Mouse (Mus musculus): ENCODE results near the gene Alk.
"Not testable (repeated sequence)": the region's sequence is repeated elsewhere in the genome, so short reads cannot be mapped to it uniquely, and the experiment has no call there.

Alk gene

DNA sequence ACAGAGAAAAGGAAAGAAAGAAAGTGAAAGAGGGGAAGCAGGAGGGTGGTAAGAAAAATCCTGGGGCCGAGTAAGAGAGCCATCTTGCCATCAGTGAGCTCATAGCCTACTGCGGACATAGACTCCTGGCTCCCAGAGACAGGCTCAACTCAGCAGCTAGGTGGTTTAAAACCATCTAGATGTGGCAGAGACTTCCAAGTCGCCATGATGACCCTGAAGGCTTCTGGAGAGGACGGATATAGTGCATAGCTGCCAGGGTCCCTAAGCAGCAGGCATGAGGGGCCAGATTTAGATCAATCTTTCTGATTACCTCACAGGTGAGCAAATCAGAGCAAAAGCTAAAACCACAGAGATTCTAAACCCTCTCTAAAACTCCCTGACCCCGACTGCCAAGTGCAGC is 76.9 kb downstream of the Alk start:
- no peak for DNase-seq

DNA sequence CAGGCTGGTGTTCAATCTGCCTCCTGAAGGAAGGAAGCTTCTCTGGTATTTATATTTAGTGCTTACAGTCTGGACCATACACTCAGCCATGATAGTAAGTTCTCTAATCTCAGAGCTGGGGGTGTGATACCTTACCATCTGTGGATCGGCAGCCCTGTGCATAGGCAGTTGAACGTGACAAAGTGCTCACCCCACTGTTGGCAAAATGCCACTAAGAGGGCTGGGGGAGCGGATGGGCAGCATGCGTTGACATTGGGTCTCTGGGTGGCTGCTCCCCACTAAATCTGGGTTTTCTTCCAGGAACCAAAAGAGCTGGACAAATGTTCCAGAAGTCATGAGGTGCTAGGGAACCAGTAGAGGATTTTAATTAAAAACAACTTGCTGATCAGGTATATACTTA is 78.1 kb downstream of the Alk start:
- DNase-seq: no peak

DNA sequence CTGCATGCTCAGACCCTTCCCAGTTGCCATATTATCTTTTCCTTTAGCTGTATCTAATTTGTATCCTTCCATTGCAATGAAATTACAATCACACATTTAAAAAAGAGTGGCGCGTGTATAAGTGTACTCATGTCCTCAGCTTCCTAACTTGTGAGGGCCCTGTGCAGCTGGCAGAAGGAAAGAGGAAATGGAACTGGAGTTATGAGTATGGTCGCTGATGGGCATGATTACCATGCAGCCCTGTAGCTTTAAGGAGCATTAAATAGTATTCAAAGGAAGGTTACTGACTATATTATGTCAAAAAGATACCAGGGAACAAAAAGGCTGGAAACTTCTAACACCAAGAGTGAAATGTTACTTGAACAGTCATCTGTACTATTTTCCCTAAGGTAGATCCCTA is 79.6 kb downstream of the Alk start:
- no peak for DNase-seq

DNA sequence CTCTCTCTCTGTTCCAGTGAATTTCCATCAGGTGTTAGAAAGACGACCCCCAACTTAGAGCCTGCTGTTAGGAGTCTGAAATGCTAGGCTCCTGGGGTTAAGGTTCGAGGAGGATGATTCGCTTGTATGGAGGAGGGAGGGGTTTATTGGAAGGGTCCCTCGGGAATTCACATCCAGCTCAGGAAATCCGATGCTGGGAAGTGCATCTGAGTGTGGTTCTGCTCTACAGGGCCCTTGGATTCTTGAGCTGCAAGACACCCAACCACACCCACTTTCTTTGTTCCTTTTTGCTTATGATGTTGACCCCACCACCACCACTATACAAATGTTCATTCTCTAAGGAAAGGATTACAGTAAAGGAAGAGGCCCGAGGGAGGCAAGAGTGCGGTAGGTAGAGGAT is 81.4 kb downstream of the Alk start:
- no peak for DNase-seq

DNA sequence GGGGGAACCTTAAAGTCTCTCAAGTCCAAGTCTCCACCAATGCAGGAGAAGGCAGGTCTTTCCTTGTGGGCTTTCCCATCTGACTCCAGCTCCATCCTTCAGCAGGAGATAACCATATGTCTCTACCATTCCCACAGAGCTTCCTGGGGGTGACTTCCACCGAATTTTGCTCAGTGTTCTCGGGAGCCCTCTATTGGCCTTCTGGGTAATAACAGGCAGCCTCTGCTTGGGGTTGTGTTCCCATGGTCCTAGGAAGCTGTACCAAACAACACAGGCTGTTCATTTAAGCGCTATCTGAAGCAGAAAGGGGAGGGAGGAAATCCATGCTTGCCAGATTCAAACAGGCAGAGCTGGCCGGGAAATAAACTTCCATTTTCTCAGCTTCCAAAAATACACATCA is 82.0 kb downstream of the Alk start:
- DNase-seq: peak; percentile 67

DNA sequence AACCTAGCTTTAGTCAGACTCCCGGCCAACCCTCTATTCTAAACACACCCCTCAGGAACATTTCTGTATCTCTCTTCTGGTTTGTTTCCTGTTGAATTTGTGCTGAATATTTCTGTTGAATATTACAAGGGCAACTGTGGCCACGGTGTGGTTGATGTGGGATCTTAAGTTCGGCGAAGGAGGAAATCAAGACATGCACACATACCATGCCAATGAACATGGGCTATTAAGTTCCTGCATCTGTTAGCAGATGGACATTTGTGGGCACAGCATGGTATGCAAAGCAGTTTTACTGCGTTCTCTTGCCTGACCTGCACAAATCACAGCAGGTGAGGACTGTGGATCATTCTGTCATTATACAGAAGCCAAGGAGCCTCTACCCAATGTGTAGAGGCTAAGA is 83.1 kb downstream of the Alk start:
- DNase-seq: peak; percentile 73

DNA sequence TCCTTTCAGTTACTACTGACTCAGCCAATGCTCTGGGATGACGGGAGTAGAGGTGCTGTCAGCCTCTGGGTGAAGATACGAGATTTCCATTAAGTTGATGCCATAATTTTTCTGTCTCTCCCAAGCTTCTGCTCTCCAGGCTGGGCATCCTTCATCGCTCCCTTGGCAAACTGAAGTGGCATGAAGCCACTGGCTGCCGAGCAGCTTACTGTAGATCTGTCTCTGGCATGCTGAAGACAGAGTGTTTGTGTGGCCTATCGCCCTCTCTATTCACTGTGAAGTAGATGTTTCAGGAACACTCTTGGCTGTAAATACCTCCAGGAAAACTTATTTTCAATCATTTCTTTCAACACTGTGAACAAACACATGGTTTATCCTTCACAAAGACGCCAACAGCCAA is 93.7 kb downstream of the Alk start:
- no peak for DNase-seq

DNA sequence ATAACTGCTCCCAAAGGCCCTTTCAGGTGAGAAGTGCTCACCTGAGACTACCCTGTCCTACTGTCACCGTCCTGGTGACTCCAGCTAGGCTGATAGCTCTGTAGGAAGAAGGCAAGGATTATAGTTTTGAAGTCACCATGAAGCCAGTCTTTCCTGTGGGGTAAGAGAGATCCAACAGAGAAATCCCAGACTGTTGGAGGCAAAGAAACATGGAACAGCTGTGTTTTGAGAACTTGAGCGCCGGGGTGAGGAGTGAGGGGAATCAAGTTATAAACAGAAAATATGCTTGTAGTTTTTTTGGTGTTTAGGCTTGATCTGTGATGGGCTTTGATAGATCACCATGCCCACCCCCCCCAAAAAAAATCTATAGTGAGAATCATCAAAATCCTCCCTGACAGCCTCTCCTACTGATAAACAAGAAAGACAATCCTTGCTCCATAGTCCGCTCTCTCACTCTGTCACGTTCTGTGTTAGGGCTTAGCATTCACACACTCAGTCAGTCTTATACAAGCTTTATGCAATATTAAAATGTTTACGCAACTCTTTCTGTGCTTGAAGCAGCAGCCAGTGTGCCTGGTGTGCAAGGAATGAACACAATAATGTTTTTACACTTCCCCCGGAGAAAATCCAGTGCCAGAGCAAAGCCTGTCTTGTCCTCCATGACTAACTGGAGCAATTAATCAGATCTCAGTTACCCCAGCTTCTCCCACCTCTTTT is 95.6 kb downstream of the Alk start:
- no peak for DNase-seq

DNA sequence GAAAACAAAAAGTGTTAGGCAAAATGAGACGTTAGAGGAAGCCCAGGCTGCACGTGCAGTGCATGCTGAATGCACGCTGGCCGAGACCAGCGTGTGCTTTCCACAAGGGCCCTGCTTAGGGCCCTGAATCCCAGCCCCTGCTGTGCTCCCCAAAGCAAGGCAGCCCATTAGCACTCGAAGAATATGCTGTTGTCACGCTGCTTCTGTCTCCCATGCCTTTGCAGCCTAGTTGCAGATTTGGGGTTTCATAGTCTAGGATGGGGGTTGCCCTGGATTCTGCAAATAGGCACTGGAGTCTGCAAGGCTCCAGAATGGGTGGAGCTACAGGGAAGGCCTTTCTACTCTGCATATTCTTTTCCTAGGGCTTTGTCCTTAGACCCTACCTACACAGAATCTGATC is 99.2 kb downstream of the Alk start:
- DNase-seq: peak; percentile 23

DNA sequence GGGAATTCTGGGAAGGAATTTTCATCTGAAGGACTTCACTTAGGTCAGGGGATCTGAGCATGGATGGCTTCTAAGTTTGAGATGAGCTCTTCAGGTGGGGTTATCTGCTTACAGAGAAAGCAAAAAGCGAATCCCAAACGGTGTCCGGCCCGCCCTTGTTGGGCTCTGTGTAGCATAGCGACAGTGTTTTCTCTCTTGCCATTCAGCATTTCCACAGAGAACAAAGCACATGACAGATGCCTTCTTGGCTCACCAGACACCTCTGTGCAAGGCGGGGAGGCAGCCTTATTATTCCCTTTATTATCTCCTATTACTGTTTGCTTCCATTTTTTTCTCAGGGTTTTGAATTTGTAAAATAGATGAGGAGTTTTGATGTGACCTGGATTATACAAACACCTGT is 99.8 kb downstream of the Alk start:
- no peak for DNase-seq

DNA sequence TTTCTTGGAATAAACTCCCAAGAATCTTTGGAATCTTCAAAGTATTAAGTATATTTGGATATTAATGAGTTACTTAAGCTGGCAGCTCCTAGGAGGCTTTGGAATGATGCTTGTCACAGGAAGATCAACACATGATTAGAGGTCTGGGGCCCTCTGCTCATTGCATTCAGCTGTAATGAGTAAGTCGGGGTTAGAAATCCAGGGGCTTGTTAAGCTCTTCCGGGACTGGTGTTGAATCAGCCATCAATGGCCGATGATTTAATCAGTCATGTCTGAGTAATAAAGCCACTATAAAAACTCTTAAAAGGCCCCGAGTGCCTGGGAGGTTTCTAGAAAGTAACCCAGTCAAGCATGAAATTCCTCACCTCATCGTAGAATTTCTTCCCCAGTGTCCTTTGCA is 109.0 kb downstream of the Alk start:
- no peak for DNase-seq

DNA sequence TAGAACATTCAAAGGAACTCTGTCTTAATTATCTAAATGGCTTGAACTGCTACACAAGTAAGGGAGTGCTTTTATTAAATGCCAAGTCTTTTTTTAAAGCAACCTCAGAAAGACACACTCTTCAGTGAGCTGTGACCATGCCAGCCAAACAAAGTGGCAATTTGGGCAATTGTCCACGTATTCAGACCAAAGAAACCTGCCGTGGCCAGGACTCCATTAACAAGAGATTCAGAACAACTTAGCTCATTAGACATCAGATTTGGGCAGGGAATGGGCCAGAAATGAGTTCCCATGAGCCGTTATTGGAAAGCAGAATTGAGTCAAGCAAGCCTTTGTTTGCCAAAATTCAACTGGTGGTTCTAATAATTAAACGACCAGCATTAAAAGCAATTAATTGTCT is 118.8 kb downstream of the Alk start:
- no peak for DNase-seq

DNA sequence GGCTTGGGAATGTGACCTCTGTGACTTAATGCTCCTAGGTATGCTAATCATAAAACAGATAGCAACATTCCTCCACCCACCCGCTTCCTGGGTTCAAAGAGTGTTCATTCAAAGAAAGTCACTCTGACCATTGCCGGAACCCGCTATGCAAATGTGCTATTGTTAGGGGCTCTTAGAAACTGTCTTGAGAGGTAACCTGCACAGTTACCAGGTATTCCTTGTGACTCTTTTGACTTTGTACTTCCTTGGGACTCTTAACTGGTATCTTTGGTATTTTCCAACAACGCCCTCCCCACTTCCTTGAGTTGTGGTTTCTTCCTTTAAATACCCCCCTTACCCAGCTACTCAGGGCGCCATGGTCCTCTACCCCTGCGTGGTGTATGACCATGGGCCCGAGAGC is 125.2 kb downstream of the Alk start:
- not testable (repeated sequence) for DNase-seq

DNA sequence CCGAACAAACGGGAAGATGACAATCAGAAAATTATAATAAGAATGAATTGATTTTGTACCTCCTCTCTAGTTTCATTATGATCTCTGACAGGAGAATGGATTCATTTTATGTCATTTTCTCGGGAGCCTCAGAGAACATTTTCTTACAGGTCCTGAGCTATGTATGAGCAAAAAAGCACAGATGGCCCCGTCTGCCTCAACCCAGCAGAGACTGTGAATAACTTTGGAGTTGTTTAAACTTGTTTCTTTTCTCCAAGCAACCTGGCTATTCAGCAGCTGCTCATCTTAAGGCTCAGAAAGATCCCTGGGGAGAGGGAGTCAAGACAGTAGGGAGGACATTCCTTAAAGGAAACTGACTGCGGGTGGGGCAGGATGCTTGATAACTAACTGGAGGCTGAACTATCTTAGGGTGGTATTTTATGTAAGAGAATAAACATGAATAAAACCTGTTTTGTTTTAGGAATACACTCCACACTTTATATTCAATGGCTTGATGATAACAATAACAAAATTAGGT is 126.5 kb downstream of the Alk start:
- no peak for DNase-seq

DNA sequence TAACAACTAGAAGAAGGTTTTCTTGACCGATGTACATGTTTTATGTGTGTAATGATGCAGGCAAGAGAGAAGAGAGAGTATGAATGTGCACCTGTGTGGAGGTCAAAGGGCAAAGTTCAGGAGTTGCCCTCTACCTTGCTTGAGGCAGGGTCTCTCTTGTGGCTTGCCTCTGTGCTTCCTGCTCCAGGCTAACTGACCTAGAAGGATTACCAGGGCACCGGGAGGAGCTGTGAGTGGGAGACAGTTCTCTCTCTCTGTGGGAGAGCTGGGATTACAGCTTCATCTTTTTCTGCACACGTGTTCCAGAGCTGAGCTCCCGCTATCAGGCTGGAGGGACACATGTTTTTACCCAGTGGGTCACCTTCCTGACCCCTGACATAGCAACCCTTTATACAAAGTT is 127.5 kb downstream of the Alk start:
- DNase-seq: no peak

DNA sequence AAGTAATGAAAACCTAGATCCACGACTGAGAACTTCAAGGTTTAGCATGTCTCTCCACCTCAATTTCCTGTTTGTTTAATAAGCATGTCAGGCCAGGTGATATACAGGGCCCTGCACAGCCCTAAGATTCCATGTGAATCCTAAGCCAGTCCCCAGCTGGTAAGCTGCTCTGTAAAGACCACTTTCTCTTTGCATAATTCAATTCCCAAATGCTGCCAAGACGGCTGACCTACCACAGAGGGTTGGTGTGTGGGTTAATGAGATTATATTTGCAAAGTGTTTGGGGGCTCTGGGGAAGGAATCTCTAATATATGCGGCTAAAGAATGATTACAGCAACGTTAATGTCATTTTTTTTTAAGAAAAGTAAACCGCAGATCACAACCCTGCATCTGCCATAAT is 130.3 kb downstream of the Alk start:
- no peak for DNase-seq

DNA sequence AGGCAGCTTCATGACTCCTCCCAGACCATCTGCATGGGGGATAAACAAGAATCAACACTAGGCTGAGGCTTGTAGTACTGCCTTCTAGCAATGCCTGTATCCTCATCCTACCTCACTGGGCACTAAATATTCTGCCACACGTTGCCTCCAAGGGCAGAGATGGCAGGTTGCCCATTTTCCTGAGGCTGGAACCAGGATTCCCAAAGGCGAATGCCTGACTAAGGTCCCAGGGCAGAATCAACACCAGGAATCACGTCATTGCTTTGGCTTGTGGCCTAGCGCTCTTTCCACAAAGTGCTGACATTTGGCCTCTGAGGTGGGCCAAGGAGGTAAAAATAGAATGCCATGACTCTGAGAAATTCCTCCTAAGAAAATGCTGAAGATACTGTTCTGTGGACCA is 155.9 kb downstream of the Alk start:
- DNase-seq: no peak

DNA sequence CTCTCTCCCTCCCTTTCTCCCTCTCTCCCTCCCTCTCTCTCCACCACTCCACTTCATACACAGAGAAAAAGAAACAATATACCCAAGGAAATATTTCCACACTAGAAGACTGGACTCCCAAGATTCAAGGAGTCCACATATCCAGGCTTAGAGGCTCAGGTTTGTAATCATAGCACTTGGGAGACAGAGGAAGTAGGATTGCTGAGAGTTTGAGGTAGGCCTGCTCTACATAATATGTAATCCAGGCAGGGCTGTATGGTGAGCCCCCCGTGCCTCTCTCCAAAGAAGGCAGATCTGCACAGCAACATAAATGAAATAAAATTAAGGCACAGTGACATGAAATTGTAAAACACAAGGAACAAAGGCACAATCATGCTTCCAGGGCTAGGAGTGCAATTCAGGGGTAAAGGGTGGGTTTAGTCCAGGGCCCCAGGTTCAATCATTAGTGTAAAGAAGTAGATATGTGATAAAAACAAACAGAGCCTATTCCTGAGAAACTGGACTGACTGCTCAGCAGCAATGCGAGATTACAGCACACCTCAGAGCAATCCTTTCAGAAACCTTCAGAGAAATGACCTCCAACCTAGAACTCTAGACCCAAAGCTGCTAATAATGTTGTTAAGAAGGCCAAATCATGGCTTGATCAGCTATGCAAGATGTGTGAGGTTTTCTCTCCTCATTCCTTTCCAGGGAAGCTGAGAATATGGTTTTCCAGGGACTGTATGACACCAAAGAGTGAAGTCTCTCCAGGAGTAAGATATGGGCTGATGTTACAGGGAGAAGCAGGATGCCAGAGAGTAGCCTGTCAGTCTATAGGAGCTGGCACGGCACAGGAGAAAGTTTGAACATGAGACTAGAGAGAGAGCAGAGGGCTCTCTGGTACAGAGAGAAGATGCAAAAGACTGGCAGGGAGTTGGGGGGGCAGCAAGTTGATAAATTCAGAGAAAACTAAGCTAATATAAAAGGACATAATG is 158.9 kb downstream of the Alk start:
- DNase-seq: no peak

DNA sequence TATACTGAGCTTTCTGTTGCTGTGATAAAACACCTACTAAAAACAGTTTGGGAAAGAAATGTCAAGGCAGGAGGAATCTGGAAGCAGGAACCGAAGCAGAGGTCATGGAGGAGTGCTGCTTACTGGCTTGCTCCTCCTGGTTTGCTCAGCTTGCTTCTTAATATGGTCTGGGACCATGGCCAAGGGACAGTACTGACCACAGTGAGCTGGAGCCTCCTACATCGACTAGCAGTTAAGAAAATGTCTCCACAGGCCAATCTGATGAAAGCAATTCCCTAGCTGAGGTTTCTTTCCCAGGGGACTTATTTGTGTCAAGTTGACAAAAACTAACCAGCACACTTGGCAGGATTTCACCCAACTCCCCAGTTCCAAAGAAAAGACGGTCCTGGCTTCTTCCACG is 187.0 kb downstream of the Alk start:
- DNase-seq: no peak

DNA sequence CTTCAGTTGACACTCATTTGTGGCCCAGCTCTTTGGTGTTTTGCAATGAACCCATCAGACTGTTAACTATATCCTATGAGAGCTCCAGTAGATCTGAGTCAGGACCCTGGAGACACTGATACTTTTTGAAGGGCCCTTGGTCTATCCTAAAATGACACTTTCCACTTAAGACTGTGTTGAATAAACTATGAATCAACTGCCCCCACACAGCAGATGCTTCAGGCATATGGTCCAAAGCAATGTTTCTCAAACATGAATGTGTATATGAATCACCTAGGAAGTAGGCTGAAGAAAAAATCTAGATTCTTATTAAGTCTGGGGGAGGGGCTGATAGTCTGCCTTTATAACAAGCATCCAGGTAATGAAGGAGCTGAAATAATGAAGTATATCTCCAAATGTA is 189.8 kb downstream of the Alk start:
- no peak for DNase-seq

DNA sequence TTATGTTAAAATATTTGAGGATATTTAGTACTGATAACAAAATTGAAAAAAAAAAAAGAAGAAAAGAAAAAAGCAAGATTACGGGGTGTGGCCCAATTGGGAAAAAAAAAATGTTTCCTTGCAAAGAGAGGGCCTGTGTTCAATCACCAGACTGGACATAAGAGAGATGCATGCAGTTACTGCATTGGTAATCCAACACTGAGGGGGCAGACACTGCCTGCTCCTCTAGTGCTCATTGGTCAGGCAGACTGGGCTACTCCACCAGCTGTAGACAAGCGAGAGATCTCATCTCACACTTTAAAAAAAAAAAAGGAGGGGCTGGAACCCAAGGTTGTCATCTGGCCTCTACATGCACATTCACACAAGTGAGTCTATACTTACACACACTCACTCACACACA is 199.6 kb downstream of the Alk start:
- DNase-seq: no peak

DNA sequence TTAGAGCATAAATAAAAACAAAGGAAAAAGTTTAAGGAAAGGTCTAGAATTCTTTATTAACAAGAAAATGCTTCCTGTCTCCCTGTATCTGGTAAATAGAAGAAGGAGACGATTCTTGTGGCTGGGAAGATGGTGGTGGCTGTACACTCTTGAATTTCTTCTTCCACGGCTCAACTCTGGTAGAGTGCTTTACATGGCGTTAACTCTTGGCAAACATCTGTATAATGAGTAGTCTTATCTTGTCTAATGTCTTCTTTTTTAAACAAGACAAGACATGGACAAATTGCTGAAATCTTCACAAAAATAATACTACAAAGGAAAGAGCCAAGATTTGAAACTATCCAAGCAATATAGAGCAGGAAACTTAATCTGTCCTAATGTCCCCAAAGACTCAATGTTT is 202.6 kb downstream of the Alk start:
- no peak for DNase-seq

DNA sequence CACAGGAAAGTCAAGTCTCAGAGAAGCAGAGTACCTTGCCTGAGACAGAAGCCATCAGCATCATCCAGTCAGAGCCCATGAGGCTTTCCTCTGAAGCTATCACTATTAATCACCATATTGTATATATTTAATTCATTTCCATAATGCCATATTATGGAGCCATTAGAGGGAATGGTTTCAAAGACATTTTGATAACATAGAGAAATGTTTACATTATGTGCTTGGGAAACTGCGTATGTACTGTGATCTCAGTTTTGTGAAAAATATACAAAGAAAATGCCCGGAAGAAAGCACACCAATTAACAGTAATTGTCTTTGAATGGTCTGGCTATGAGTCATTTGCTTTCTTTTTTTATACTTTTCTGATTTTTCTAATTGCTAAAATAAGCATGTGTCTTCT is 203.1 kb downstream of the Alk start:
- DNase-seq: no peak

DNA sequence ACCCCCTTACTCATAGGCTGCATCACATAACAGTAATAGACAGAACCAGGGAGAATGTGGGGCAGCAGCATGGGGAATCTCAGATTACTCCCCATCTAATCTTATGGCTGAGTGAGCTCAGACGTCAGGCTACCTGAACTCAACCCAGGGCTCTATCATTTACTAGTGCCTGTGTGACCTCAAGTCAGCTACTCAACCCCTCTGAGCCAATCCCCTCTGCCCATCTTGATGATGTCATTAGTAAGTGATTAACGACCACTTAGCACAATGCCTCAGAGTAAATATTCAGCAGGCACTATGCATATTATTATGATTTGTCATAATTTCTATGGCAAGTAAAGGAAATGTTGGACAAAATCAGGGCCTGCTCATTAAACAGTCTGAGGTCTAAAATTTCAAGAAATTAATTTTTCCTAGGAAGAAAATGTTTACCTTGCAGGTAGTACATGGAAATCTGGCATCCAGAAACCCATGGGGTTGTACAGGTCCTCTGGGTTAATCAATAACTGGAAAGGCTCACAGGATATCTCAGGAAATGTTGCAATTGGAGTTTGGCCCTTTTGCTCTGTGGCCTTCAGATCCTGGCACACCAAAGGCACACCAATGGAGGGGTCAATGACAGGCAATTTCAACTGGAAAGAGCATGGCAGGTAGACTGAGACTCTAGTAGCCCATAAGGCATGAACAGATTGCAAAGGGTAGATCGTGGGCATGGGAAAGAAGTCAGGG is 204.9 kb downstream of the Alk start:
- no peak for DNase-seq
